Mouse (Mus musculus) layer of hippocampus, adult 6 months (tissue): ENCODE data around the gene Lrrc9. TPM values are rescaled to one million over a fixed set of nuclear protein-coding genes. Genes with fewer than 3 reads are reported as not detected.

Source experiments
- long read RNA-seq, 2 experiments: library from polyadenylated mRNA; unstranded; transcript quantifications; one replicate each; pipeline ENCODE4 v2.0.0; 2019 to 2020
- microRNA-seq: library from miRNA; unstranded; fragments of <30 nt; microRNA quantifications from one replicate; pipeline ENCODE4 v1.2.0, GENCODE M21; 2020
- polyA plus RNA-seq: library from polyadenylated mRNA; unstranded; fragments of <200 nt; fragmentation: Nextera tagmentation; gene quantifications from 2 replicates; pipeline ENCODE4 v1.2.3, GENCODE M21; 2021

Gene Lrrc9
- polyA plus RNA-seq, result 1.4 and 1.6 TPM in 2 replicates
- long read RNA-seq, experiment 1, partial matches to known transcripts, result 1 of 1 reads
- long read RNA-seq, experiment 1, other reads (novel, unspliced or antisense), result 0 of 1 reads
- long read RNA-seq, experiment 2, partial matches to known transcripts, result 2 of 4 reads
- long read RNA-seq, experiment 2, other reads (novel, unspliced or antisense), result 2 of 4 reads

DNA sequence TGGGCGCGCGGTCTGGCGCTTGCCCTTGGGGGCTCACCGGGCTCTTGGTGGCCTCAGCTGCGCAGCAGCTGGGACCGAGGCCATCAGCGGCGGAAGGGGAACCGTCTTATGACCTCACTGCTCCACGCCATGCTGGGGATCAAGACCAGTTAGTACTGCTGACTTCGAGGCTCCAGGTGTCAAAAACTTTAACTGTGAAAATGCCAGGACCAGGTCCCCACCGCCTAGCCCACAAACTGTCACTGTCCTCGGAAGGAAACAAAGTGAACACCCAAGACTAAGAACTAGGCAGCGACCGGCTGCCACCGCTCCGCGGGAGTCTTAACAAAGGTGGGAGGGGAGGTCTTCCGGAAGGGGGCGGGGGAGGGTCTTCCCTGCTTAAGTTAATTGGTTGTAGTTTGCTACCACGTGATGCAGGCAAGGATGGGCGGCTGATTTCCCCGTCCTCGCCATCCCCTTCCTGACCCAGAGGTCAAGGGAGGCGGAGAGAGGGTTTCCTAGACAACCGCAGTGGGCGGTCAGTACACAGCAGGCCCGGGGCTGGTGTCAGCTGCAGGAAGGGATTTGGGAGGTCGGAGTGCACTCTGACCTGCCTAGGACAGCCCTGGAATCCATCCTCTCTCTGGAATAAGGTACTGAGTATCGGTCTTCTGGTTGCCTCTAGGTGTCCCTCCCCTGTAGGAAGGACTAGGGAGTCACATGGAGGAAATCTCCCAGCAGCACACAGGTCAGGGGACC lies at the start of gene Lrrc9:
TSS of gene Lrrc9 (plus strand) at position 28 of the 738 bp plus-strand sequence.

GRCm38 (mm10) chr12:72408954-72409353 lies 32.7 kb upstream of the Lrrc9 start, which contains the start of gene Rtn1:
Gene Rtn1 (minus strand): TSS chr12:72409054.

GRCm38 (mm10) chr12:72536021-72536597 lies 94.4 kb downstream of the Lrrc9 start, which contains the start of gene Pcnx4:
Gene Pcnx4 (plus strand): TSS chr12:72536383.

Small RNA genes within 50 kb of the gene (microRNA-seq; reads per million reads assigned to microRNA genes)
- gene Gm44392, result not detected

Other genes with a start within 250 kb of the Lrrc9 start
- gene Rtn1, start 32.8 kb upstream of the Lrrc9 start, polyA plus RNA-seq, result 1,652 and 1,978 TPM in 2 replicates
- gene Pcnx4, start 94.5 kb downstream of the Lrrc9 start, polyA plus RNA-seq, result 11.2 and 13.8 TPM in 2 replicates
- 0.16 and 0.21 TPM in 2 replicates for gene Gm4756, start 207.8 kb downstream of the Lrrc9 start, polyA plus RNA-seq
- gene Dhrs7, start 223.0 kb downstream of the Lrrc9 start, polyA plus RNA-seq, result 71.2 and 81.0 TPM in 2 replicates